Mouse (Mus musculus) thymus, adult 2 months (tissue): Measurements from ENCODE around the gene Wdr5. TPM values are rescaled to one million over a fixed set of nuclear protein-coding genes. Genes with fewer than 3 reads are reported as not detected.
"Not testable (repeated sequence)": the region's sequence is repeated elsewhere in the genome, so short reads cannot be mapped to it uniquely, and the experiment has no call there.

Source experiments
- DNase-seq: peaks from one replicate; pipeline ENCODE4 v3.0.0; 2021
- H3K27ac ChIP-seq: fragments of 200-500 bp; 2 replicates; pipeline ENCODE4 v1.5.1; 2012; ENCODE audit warnings: low read length, control low read depth; ENCODE audit not compliant: control insufficient read depth, insufficient read depth
- H3K27me3 ChIP-seq: fragments of 200-500 bp; 2 replicates; pipeline ENCODE4 v1.6.1; 2012; ENCODE audit warnings: mild to moderate bottlenecking, low read length, moderate library complexity, mixed read lengths; ENCODE audit not compliant: control insufficient read depth, insufficient read depth
- H3K36me3 ChIP-seq: fragments of 200-500 bp; 2 replicates; pipeline ENCODE4 v1.6.1; 2012; ENCODE audit warnings: mild to moderate bottlenecking, low read length, moderate library complexity; ENCODE audit not compliant: control insufficient read depth, insufficient read depth
- H3K4me1 ChIP-seq: fragments of 200-500 bp; replicated peaks from 2 replicates; pipeline ENCODE4 v1.6.1; 2012; ENCODE audit warnings: low read length; ENCODE audit not compliant: control insufficient read depth, insufficient read depth
- H3K4me3 ChIP-seq: fragments of 200-500 bp; 2 replicates; pipeline ENCODE4 v1.5.1; 2012; ENCODE audit warnings: mild to moderate bottlenecking, low read length, control low read depth, moderate library complexity; ENCODE audit not compliant: control insufficient read depth, insufficient read depth
- CTCF ChIP-seq: fragments of 200-500 bp; IDR thresholded peaks from 2 replicates; pipeline ENCODE4 v1.5.1; 2012; ENCODE audit warnings: mild to moderate bottlenecking, control low read depth, low read length, moderate library complexity, borderline replicate concordance; ENCODE audit not compliant: control insufficient read depth, poor library complexity, insufficient read depth; ENCODE audit errors: extremely low read depth
- POLR2A ChIP-seq: fragments of 200-500 bp; IDR thresholded peaks from 2 replicates; pipeline ENCODE4 v1.6.1; 2012; ENCODE audit warnings: mild to moderate bottlenecking, low read length, control low read depth, moderate library complexity; ENCODE audit not compliant: control insufficient read depth, poor library complexity, insufficient read depth; ENCODE audit errors: extremely low read depth
- WGBS: fragments of 180-500 bp; shearing (Covaris S2); methylation state at CpG from one replicate; pipeline ENCODE4 v1.1.7; 2018; 5-methylcytosine and 5-hydroxymethylcytosine counted together
- polyA plus RNA-seq: library from polyadenylated mRNA; depleted of rRNA; stranded (reverse); fragments of >200 nt; gene quantifications from 2 replicates; pipeline ENCODE4 v1.2.3, GENCODE M21; 2012

Gene Wdr5
- polyA plus RNA-seq, 1 experiment, result 42.9 TPM

DNA sequence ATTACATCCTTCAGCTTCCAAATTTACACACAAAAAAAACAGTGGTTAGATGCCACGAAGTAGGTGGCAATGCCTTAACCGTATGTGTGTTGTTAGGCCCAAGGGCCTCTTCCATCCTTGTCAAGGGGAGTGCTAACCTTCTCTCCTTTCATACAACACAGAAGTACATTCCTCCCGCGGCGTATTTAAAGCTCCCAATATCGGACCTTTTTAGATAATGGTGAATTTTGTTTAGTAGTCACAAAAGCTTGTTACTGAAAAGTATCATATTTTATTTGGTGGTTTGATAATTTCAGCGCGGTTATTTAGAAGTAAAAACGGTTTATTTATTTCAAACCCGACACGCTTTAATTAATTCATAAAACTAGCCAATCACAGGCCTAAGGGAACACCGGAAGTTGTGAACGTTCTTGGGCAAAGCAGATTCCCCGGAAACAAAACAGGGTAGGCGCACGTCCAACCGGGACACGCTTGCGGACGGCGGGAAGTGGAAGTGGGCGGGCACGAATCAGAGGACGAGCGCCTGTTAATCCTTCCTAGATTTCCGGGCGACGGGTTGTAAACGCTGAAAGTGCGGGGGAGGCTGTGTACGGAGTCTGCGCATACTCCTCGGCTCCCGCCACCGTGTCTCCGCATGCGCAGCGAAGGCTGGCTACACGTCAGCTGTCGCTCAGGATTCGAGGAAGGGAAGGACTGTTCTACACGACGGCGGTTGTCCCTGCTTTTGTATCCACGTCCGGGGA, 25.0 kb downstream of the Wdr5 start:
- Histone ChIP-seq H3K36me3 (peaks cover 11% of the 10 kb centered on the region), H3K27me3 (no peaks in the 10 kb centered on the region), H3K4me1 (0 out of 2 replicates have a peak, but pooled peaks cover 3% of the 10 kb centered on the region), H3K27ac (peak overlapping the region; percentile 68), H3K4me3 (peak overlapping the region; percentile 59)
- DNase-seq, result peak; percentile 90
- TF ChIP-seq CTCF (0 out of 2 replicates have a peak, but pooled peaks have one; percentile 29), POLR2A (peak; percentile 66)
- WGBS, result under 1% methylated on average over 46 of the region's 46 CpGs

- H3K27ac ChIP-seq, result no peak overlapping the region; the same call in 1 of the 2 replicates
- peaks cover 6% of the 10 kb centered on the region for H3K36me3 ChIP-seq
- H3K4me1 ChIP-seq, result 0 out of 2 replicates have a peak, but pooled peaks cover 3% of the 10 kb centered on the region
- WGBS, result 17% methylated on average over 10 of the region's 10 CpGs
- peak overlapping the region; percentile 59 for H3K4me3 ChIP-seq
- no peaks in the 10 kb centered on the region for H3K27me3 ChIP-seq
- no peak for DNase-seq
- TF ChIP-seq CTCF, result no peak
- no peak for TF ChIP-seq POLR2A
Observed at GRCm38 (mm10) chr2:27540515-27540836, 25.5 kb downstream of the Wdr5 start.

DNA sequence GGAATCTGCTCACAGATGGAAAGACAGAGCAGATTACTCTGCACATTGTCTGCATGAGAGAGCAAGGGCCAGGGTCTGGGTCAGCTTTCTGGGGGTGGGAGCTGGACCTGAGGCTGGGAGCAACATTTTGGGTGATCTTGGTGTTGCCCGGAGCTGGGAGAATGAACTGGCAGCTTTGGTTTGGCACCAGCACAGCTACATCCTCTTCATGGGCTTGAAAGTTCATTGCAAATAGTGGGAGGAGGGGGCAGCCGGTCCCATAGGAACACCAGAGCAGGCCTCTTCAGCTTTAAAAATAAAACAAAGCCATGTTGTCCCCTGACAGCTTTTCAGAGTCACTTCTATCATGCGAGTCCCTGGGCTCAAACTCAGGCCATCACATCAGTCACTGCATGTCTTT, 26.3 kb downstream of the Wdr5 start:
- no peak overlapping the region for H3K27ac ChIP-seq
- 92% methylated on average over 3 of the region's 3 CpGs for WGBS
- H3K4me3 ChIP-seq, result no peak overlapping the region
- no peak for DNase-seq
- no peaks in the 10 kb centered on the region for H3K36me3 ChIP-seq
- H3K27me3 ChIP-seq, result no peaks in the 10 kb centered on the region
- H3K4me1 ChIP-seq, result 0 out of 2 replicates have a peak, but pooled peaks cover 3% of the 10 kb centered on the region
- no peak for TF ChIP-seq POLR2A
- TF ChIP-seq CTCF, result no peak

- H3K4me3 ChIP-seq, result no peak overlapping the region
- WGBS, result 93% methylated on average over 6 of the region's 6 CpGs
- H3K27me3 ChIP-seq, result no peaks in the 10 kb centered on the region
- DNase-seq, result no peak
- TF ChIP-seq CTCF (no peak), POLR2A (no peak)
- 0 out of 2 replicates have a peak, but pooled peaks cover 3% of the 10 kb centered on the region for H3K4me1 ChIP-seq
- H3K36me3 ChIP-seq, result no peaks in the 10 kb centered on the region
- H3K27ac ChIP-seq, result no peak overlapping the region
Observed at GRCm38 (mm10) chr2:27544613-27545012, 29.7 kb downstream of the Wdr5 start.

- WGBS, result 87% methylated on average over 3 of the region's 3 CpGs
- H3K36me3 ChIP-seq, H3K4me1 ChIP-seq, DNase-seq, H3K4me3 ChIP-seq, H3K27ac ChIP-seq, H3K27me3 ChIP-seq: not testable (repeated sequence)
Observed at GRCm38 (mm10) chr2:27545517-27545916, 30.6 kb downstream of the Wdr5 start.

DNA sequence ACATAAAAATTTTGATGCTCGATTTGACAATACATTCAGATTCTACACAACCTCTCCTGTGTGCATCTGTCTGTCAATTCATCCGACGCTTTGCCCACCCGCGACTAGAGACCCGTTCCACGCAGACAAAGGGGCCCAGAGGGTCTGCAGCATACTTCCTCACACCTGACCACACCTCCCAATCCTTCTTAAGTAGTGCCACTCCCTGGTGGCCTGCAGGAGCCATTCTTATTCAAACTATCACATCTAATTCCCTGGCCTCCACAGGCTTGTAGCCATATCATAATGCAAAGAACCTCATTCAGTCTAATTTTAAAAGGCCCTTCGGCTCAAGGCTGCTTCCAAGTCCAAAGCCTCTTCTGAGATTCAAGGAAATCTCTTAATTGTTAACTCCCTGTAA, 31.1 kb downstream of the Wdr5 start:
- WGBS, result 99% methylated on average over 8 of the region's 8 CpGs
- H3K27ac ChIP-seq, H3K36me3 ChIP-seq, H3K27me3 ChIP-seq, H3K4me1 ChIP-seq, DNase-seq, H3K4me3 ChIP-seq: not testable (repeated sequence)

GRCm38 (mm10) chr2:27547326-27547725, 32.4 kb downstream of the Wdr5 start:
- 17% methylated on average over 1 of the region's 1 CpGs for WGBS
- no peaks in the 10 kb centered on the region for H3K27me3 ChIP-seq
- H3K36me3 ChIP-seq, result no peaks in the 10 kb centered on the region
- no peaks in the 10 kb centered on the region for H3K4me1 ChIP-seq
- H3K27ac ChIP-seq, result no peak overlapping the region
- no peak overlapping the region for H3K4me3 ChIP-seq
- DNase-seq, result no peak
- TF ChIP-seq POLR2A, result no peak
- no peak for TF ChIP-seq CTCF
